Mouse (Mus musculus): ENCODE measurements at regions not wholly inside any gene's neighbourhood (a gene's known extent, or its start where the extent isn't known, plus 50 kb on each side); places are given as distances from the start of the nearest gene placed in this dataset.

DNA sequence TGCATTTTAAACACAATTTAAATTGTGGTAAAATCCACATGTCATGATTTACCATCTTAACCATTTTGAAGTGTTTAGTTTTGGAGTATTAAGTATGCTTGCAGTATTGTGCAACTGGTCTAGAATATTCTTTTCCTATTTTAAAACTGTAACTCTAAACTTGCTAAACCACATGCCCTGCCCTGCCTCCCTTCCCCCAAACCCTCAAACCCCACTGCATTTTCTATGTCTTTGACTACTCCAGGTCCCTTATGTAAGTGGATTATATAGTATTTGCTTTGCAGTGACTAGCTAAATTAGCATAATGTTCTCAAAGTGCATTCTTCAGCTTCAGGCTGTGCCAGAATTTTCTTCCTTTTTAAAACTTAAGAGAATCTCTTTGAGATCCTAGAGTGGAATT lies 106.4 kb upstream of the Map4k3 start:
- Histone ChIP-seq H3K9me3 (ENCODE audit: low read length) (no peaks in the 10 kb centered on the region), H3K4me3 (replicated peaks; ENCODE audit: low read length) (no peak overlapping the region), H3K36me3 (ENCODE audit: insufficient read depth, low read length) (no peaks in the 10 kb centered on the region), H3K4me1 (replicated peaks; ENCODE audit: low read depth, low read length) (peaks cover 26% of the 10 kb centered on the region), H3K27me3 (ENCODE audit: insufficient read depth, low read length) (no peaks in the 10 kb centered on the region)
- no peak for TF ChIP-seq NANOG (IDR thresholded peaks at IDR 0.05; ENCODE audit: borderline replicate concordance, low read length)
- no peak for TF ChIP-seq POU5F1 (IDR thresholded peaks at IDR 0.05; ENCODE audit: borderline replicate concordance, low read length)
- TF ChIP-seq CTCF (conservative IDR thresholded peaks at IDR 0.05; ENCODE audit: low read length) = no peak

DNA sequence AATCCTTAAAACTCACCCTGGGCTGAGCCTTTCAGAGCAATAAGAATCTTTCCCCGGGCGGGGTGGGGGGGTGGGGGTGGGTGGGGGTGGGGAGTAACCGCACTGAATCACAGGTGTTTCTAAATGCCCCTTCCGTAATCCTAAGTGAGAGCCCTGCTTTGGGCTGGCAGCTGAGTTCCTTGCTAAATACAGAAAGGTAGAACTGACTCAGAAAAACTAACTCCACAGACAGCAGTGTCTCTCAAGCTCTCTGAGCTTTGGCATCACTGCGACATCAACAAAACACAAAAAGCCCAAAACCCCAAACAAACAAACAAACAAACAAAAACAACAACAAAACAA lies 105.9 kb upstream of the Map4k3 start:
- H3K4me3 ChIP-seq (replicated peaks; ENCODE audit: low read length) = no peak overlapping the region
- no peaks in the 10 kb centered on the region for H3K9me3 ChIP-seq (ENCODE audit: low read length)
- no peaks in the 10 kb centered on the region for H3K36me3 ChIP-seq (ENCODE audit: insufficient read depth, low read length)
- no peak for TF ChIP-seq CTCF (conservative IDR thresholded peaks at IDR 0.05; ENCODE audit: low read length)
- no peak for TF ChIP-seq POU5F1 (IDR thresholded peaks at IDR 0.05; ENCODE audit: borderline replicate concordance, low read length)
- TF ChIP-seq NANOG (IDR thresholded peaks at IDR 0.05; ENCODE audit: borderline replicate concordance, low read length) = no peak
- H3K27me3 ChIP-seq (ENCODE audit: insufficient read depth, low read length) = no peaks in the 10 kb centered on the region
- peaks cover 26% of the 10 kb centered on the region for H3K4me1 ChIP-seq (replicated peaks; ENCODE audit: low read depth, low read length)

DNA sequence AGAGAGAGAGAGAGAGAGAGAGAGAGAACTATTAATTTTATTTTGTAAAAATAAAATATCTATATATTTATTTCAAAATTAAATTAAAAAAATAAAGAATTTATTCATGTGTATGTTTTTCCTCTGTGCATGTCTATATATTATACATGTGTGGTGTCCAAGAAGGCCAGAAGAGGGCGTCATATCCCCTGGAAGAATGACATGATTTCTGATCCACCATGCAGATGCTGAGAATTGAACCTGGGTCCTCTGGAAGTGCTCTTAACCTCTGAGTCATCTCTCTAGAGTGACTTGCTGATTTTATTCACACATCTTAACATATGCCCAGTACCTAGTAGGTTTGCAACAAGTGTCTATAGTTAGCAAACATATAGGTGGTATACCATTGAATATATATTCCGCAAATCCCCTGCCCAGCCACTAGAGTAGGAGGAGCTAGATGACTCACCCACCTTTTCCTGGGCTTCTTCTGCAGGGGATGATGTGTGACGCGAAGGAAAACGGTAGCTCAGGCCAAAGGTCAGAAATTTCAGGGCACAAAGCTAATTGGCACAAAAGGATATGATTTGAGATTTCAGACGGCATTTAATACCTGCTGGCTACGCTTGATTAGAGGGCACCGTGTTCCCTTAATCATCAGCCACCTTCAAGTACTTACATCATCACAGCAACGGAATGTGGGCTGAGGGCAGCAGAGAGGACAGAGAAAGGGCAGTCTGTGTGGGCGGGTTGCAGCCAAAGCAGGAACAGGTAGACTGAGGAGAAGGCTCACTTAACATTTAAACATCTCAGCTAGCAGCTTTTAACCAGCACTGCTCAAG lies 105.3 kb upstream of the Map4k3 start:
- Histone ChIP-seq H3K4me1 (replicated peaks; ENCODE audit: low read depth, low read length) (peaks cover 26% of the 10 kb centered on the region), H3K9me3 (ENCODE audit: low read length) (no peaks in the 10 kb centered on the region), H3K4me3 (replicated peaks; ENCODE audit: low read length) (no peak overlapping the region), H3K36me3 (ENCODE audit: insufficient read depth, low read length) (no peaks in the 10 kb centered on the region), H3K27me3 (ENCODE audit: insufficient read depth, low read length) (no peaks in the 10 kb centered on the region)
- TF ChIP-seq NANOG (IDR thresholded peaks at IDR 0.05; ENCODE audit: borderline replicate concordance, low read length) (no peak), CTCF (conservative IDR thresholded peaks at IDR 0.05; ENCODE audit: low read length) (peak; percentile 23; the same call in 1 of the 2 replicates)

DNA sequence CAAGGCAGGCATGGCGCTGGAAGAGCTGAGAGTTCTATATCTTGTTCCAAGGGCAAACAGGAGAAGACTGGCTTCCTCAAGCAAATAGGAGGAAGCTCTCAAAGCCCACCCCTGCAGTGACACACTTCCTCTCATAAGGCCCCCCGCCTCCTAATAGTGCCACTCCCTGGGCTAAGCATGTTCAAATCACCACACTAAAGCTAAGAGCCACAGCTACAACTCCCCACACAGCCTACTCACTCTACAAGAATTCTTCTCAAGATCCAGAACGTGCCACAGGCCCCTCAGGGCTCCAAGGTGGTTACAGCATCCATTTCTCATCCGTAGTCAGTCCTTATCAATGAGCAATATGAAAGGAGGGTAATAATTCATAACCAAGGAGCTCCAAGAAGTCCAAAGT lies 103.4 kb upstream of the Map4k3 start:
- Histone ChIP-seq H3K27me3 (ENCODE audit: insufficient read depth, low read length) (peaks cover 3% of the 10 kb centered on the region; the same call in 1 of the 2 replicates), H3K4me1 (replicated peaks; ENCODE audit: low read depth, low read length) (peaks cover 36% of the 10 kb centered on the region), H3K4me3 (replicated peaks; ENCODE audit: low read length) (no peak overlapping the region), H3K36me3 (ENCODE audit: insufficient read depth, low read length) (no peaks in the 10 kb centered on the region), H3K9me3 (ENCODE audit: low read length) (no peaks in the 10 kb centered on the region)
- TF ChIP-seq CTCF (conservative IDR thresholded peaks at IDR 0.05; ENCODE audit: low read length) (no peak), NANOG (IDR thresholded peaks at IDR 0.05; ENCODE audit: borderline replicate concordance, low read length) (no peak), POU5F1 (IDR thresholded peaks at IDR 0.05; ENCODE audit: borderline replicate concordance, low read length) (no peak)

DNA sequence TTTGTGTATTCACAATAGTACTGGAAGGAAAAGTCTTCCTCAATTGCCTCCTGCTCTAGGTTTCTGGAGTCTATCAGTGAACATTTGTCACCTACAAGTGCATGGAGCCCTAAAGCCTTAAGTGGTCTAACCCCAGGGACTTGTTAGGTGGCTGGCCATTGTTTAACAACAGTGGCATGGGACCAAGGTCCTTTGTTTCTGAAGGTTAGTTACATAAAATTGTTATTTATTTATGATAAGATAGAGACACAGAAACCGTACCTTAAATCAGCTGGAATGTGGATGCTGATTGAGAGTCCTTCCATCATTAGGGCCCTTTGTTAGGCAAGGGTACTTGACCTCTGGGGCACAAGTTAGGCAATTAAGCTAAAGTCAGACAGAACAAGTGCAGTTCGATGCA lies 99.6 kb upstream of the Map4k3 start:
- H3K4me1 ChIP-seq (replicated peaks; ENCODE audit: low read depth, low read length) = peaks cover 40% of the 10 kb centered on the region
- no peak overlapping the region for H3K4me3 ChIP-seq (replicated peaks; ENCODE audit: low read length)
- peaks cover 4% of the 10 kb centered on the region; the same call in 1 of the 2 replicates for H3K27me3 ChIP-seq (ENCODE audit: insufficient read depth, low read length)
- TF ChIP-seq POU5F1 (IDR thresholded peaks at IDR 0.05; ENCODE audit: borderline replicate concordance, low read length) (no peak), NANOG (IDR thresholded peaks at IDR 0.05; ENCODE audit: borderline replicate concordance, low read length) (no peak), CTCF (conservative IDR thresholded peaks at IDR 0.05; ENCODE audit: low read length) (no peak)
- no peaks in the 10 kb centered on the region for H3K9me3 ChIP-seq (ENCODE audit: low read length)
- H3K36me3 ChIP-seq (ENCODE audit: insufficient read depth, low read length) = no peaks in the 10 kb centered on the region

DNA sequence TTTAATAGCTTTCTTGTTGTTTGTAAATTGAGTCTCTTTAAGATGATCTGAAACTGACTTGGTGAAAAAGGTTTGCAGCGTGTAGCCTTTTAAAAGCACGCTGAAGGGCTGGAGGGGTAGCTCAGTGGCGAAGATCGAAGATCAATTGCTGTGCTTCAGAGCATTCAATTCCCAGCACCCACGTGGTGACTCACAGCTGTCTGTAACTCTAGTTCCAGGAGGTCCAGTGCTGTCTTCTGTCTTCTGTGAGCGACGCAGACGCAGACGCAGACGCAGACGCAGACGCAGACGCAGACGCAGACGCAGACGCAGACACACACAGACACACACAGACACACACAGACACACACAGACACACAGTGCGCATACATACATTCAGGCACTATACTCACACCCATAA lies 99.1 kb upstream of the Map4k3 start:
- Histone ChIP-seq H3K4me1 (replicated peaks; ENCODE audit: low read depth, low read length) (peaks cover 40% of the 10 kb centered on the region), H3K4me3 (replicated peaks; ENCODE audit: low read length) (no peak overlapping the region), H3K9me3 (ENCODE audit: low read length) (no peaks in the 10 kb centered on the region), H3K27me3 (ENCODE audit: insufficient read depth, low read length) (peaks cover 4% of the 10 kb centered on the region; the same call in 1 of the 2 replicates), H3K36me3 (ENCODE audit: insufficient read depth, low read length) (no peaks in the 10 kb centered on the region)
- TF ChIP-seq CTCF (conservative IDR thresholded peaks at IDR 0.05; ENCODE audit: low read length) (no peak), POU5F1 (IDR thresholded peaks at IDR 0.05; ENCODE audit: borderline replicate concordance, low read length) (no peak), NANOG (IDR thresholded peaks at IDR 0.05; ENCODE audit: borderline replicate concordance, low read length) (no peak; the same call in 1 of the 2 replicates)

DNA sequence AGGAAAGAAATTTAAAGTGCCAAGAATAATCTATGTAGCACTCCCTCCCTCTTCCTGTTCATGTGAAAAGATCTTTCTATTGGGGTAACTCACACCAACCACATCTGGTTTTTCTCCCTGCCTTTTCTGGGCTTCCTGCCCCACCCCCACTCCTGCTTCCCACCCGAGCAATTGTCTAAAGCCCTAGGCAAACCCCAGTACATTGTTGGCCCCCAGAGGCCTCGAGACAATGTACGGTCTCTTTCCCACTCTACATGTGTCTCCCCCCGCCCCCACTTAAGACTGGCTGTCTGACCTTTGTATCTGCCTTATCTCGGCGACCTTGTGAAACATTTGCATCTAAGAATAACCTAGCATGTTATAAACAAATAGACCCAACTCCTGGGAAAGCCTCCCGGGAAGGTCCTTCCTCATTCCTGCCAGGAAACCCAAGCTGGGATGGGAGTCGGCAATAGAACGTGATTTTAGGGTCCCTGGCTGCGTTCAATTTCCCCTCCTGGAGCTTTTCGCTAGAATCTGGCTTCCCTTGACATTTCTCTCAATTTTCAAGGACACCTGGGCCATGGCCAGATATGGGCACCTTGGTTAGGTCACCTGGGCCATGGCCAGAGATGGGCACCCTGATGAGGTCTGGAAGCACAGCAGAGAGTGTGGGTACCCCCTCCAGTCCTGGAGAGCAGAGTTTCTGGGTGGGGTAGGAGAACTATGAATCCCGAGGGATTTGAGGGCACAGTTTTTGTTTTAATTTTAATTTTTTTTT lies 97.9 kb upstream of the Map4k3 start:
- peaks cover 40% of the 10 kb centered on the region for H3K4me1 ChIP-seq (replicated peaks; ENCODE audit: low read depth, low read length)
- H3K9me3 ChIP-seq (ENCODE audit: low read length) = no peaks in the 10 kb centered on the region
- no peaks in the 10 kb centered on the region for H3K36me3 ChIP-seq (ENCODE audit: insufficient read depth, low read length)
- no peak for TF ChIP-seq POU5F1 (IDR thresholded peaks at IDR 0.05; ENCODE audit: borderline replicate concordance, low read length)
- no peak for TF ChIP-seq CTCF (conservative IDR thresholded peaks at IDR 0.05; ENCODE audit: low read length)
- TF ChIP-seq NANOG (IDR thresholded peaks at IDR 0.05; ENCODE audit: borderline replicate concordance, low read length) = no peak
- H3K27me3 ChIP-seq (ENCODE audit: insufficient read depth, low read length) = peaks cover 4% of the 10 kb centered on the region; the same call in 1 of the 2 replicates
- H3K4me3 ChIP-seq (replicated peaks; ENCODE audit: low read length) = peak overlapping the region; percentile 32; the same call in 1 of the 2 replicates

DNA sequence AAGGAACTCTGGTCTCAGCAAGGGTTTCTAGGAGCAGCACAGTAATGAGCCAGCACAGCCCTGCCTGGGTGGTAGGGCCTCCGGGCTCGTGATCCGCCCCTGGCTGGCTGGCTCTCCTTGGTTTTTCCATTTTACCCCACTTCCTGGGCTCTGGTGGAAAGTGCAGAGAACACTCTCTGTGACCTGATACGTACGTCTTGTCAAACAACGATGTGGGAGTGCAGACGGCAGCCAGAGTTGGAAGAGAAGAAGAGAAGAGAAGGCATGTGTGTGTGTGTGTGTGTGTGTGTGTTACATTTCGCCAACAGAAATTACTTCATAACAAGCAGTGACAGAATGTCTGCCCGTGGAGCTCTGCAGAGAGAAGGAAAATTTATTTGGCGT lies 97.2 kb upstream of the Map4k3 start:
- H3K4me1 ChIP-seq (replicated peaks; ENCODE audit: low read depth, low read length) = peaks cover 40% of the 10 kb centered on the region
- H3K36me3 ChIP-seq (ENCODE audit: insufficient read depth, low read length) = no peaks in the 10 kb centered on the region
- no peaks in the 10 kb centered on the region for H3K9me3 ChIP-seq (ENCODE audit: low read length)
- TF ChIP-seq POU5F1 (IDR thresholded peaks at IDR 0.05; ENCODE audit: borderline replicate concordance, low read length) (no peak), NANOG (IDR thresholded peaks at IDR 0.05; ENCODE audit: borderline replicate concordance, low read length) (no peak), CTCF (conservative IDR thresholded peaks at IDR 0.05; ENCODE audit: low read length) (no peak)
- peaks cover 4% of the 10 kb centered on the region; the same call in 1 of the 2 replicates for H3K27me3 ChIP-seq (ENCODE audit: insufficient read depth, low read length)
- H3K4me3 ChIP-seq (replicated peaks; ENCODE audit: low read length) = peak overlapping the region; percentile 32; the same call in 1 of the 2 replicates
